27 mouse cellular contexts compared by ENCODE assay signal in the genomic region with DNA sequence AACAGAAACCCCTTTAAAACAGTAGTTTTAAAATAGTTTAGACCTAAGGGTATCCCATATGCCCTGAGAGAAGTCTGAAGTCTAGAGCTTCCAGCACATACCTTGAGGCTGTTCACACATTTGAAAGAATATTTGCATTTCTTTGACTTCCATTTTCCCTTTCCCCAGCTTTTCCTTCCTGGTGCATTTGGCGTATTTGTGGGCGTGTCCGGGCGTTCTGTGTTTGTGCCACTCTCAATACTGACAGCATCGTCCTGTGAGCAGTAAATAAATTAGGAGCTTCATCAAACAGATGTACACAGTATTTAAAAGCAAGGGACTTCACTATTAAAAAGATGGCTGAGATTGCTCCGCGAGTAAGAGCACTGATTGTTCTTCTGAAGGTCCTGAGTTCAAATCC.
"Had no signal": no experiment of that assay in that cellular context is flagged by ENCODE, and none has a peak within 500 bp of the region (broad histone marks: within the 10 kb centered on the region; RNA-seq: fewer than 3 reads in every experiment).

No protein-coding gene starts in this region.

- H3K4me2 ChIP-seq: heart, embryonic 12.5 days; hindbrain, embryonic 13.5 days; hindbrain, embryonic 15.5 days; kidney, embryonic 15.5 days; limb, embryonic 13.5 days; limb, embryonic 15.5 days; liver, embryonic 13.5 days; liver, embryonic 15.5 days had no signal

- H3K9me3 ChIP-seq: heart, embryonic 10.5 days; heart, embryonic 12.5 days; hindbrain, embryonic 10.5 days; hindbrain, embryonic 13.5 days; hindbrain, embryonic 15.5 days; kidney, embryonic 15.5 days; limb, embryonic 13.5 days; limb, embryonic 15.5 days; liver, embryonic 13.5 days; liver, embryonic 15.5 days had no signal

- H3K27ac ChIP-seq: gastrocnemius, adult 2 months; heart, adult 2 months; heart, embryonic 10.5 days; hindbrain, embryonic 10.5 days; hindbrain, embryonic 13.5 days; hindbrain, embryonic 15.5 days; hindbrain, postnatal 0 days; kidney, embryonic 15.5 days; kidney, postnatal 0 days; limb, embryonic 13.5 days; limb, embryonic 15.5 days; liver, embryonic 13.5 days; liver, embryonic 15.5 days had no signal

- H3K9ac ChIP-seq: heart, embryonic 12.5 days; hindbrain, embryonic 13.5 days; hindbrain, embryonic 15.5 days; kidney, embryonic 15.5 days; limb, embryonic 13.5 days; limb, embryonic 15.5 days; liver, embryonic 13.5 days; liver, embryonic 15.5 days had no signal

- H3K27me3 ChIP-seq: heart, embryonic 12.5 days; hindbrain, embryonic 13.5 days; hindbrain, embryonic 15.5 days; kidney, embryonic 15.5 days; limb, embryonic 13.5 days; limb, embryonic 15.5 days; liver, embryonic 13.5 days; liver, embryonic 15.5 days had no signal

- DNase-seq: gastrocnemius, adult 2 months; gastrocnemius, postnatal 10 days; gastrocnemius, postnatal 25 days; heart, adult 2 months; heart, postnatal 10 days; heart, postnatal 4 days; kidney, adult 11 months; kidney, adult 2 months; kidney, adult 9 months; kidney, postnatal 14 days; kidney, postnatal 36 days; layer of hippocampus, adult 9-11 months; layer of hippocampus, postnatal 36 days; left cerebral cortex, postnatal 4 days; liver, embryonic 13.5 days had no signal

- H3K4me3 ChIP-seq: gastrocnemius, adult 2 months; heart, adult 2 months; heart, embryonic 10.5 days; heart, embryonic 12.5 days; hindbrain, embryonic 10.5 days; hindbrain, embryonic 13.5 days; hindbrain, embryonic 15.5 days; kidney, embryonic 15.5 days; limb, embryonic 13.5 days; limb, embryonic 15.5 days; liver, embryonic 13.5 days; liver, embryonic 15.5 days had no signal

- ATAC-seq: hindbrain, postnatal 0 days; intestine, embryonic 16.5 days had no signal
